Mouse (Mus musculus) limb, embryonic 12.5 days (tissue): ENCODE results near the gene Rnf220. TPM values are rescaled to one million over a fixed set of nuclear protein-coding genes. Genes with fewer than 3 reads are reported as not detected.

Experiments used
- ATAC-seq: fragments of 200-750 bp; cut with Nextera tagmentation; 2 replicates; pipeline ENCODE4 v1.8.0; 2017; ENCODE audit warnings: low read depth, moderate TSS enrichment; ENCODE audit not compliant: insufficient number of reproducible peaks, insufficient read depth, low FRiP score, low TSS enrichment
- H3K27ac ChIP-seq: fragments of 300-500 bp; sonication (generic); 2 replicates; pipeline ENCODE4 v1.5.1; 2016; ENCODE audit warnings: mild to moderate bottlenecking, moderate library complexity
- H3K27me3 ChIP-seq: fragments of 300-500 bp; sonication (generic); 2 replicates; pipeline ENCODE4 v1.6.1; 2016; ENCODE audit warnings: mild to moderate bottlenecking, moderate library complexity
- H3K36me3 ChIP-seq: fragments of 300-500 bp; sonication (generic); 2 replicates; pipeline ENCODE4 v1.6.1; 2016; ENCODE audit warnings: mild to moderate bottlenecking, moderate library complexity
- H3K4me1 ChIP-seq: fragments of 300-500 bp; sonication (generic); replicated peaks from 2 replicates; pipeline ENCODE4 v1.6.1; 2016
- H3K4me2 ChIP-seq: fragments of 300-500 bp; sonication (generic); 2 replicates; pipeline ENCODE4 v1.6.1; 2016; ENCODE audit warnings: mild to moderate bottlenecking, moderate library complexity
- H3K4me3 ChIP-seq: fragments of 300-500 bp; sonication (generic); replicated peaks from 2 replicates; pipeline ENCODE4 v1.5.1; 2016; ENCODE audit warnings: mild to moderate bottlenecking
- H3K9ac ChIP-seq: fragments of 300-500 bp; sonication (generic); replicated peaks from 2 replicates; pipeline ENCODE4 v1.6.1; 2016; ENCODE audit warnings: mild to moderate bottlenecking, moderate library complexity
- H3K9me3 ChIP-seq: fragments of 300-500 bp; sonication (generic); 2 replicates; pipeline ENCODE4 v1.6.1; 2016; ENCODE audit warnings: mild to moderate bottlenecking, moderate library complexity
- WGBS: fragments of 180-500 bp; shearing (Covaris S2); methylation state at CpG from one replicate; pipeline ENCODE4 v1.1.7; 2016; 5-methylcytosine and 5-hydroxymethylcytosine counted together
- polyA plus RNA-seq: library from polyadenylated mRNA; unstranded; fragments of >200 nt; fragmentation: Nextera tagmentation; extraction: Ambion mirVana; gene quantifications from 2 replicates; pipeline ENCODE4 v1.2.1, GENCODE M21; 2016

The Rnf220 gene
- polyA plus RNA-seq, 1 experiment from 2014 or later, result 119 TPM

- H3K9me3 ChIP-seq, result 0 out of 2 replicates have a peak, but pooled peaks cover 7% of the 10 kb centered on the region
- 3% methylated on average over 26 of the region's 26 CpGs for WGBS
- H3K27me3 ChIP-seq, result peaks cover 61% of the 10 kb centered on the region
- no peak overlapping the region for H3K9ac ChIP-seq
- H3K4me1 ChIP-seq, result peaks cover 64% of the 10 kb centered on the region
- H3K4me2 ChIP-seq, result peak overlapping the region; percentile 39
- H3K4me3 ChIP-seq, result 0 out of 2 replicates have a peak overlapping the region, but pooled peaks have one; percentile 13
- no peaks in the 10 kb centered on the region for H3K36me3 ChIP-seq
- H3K27ac ChIP-seq, result no peak overlapping the region
- no peak for ATAC-seq
Observed at GRCm38 (mm10) chr4:117312416-117313084, 184.3 kb downstream of the Rnf220 start.

- H3K9ac ChIP-seq, result no peak overlapping the region
- H3K27ac ChIP-seq, result no peak overlapping the region
- 8% methylated on average over 5 of the region's 5 CpGs for WGBS
- H3K4me2 ChIP-seq, result peak overlapping the region; percentile 39
- H3K36me3 ChIP-seq, result no peaks in the 10 kb centered on the region
- peaks cover 64% of the 10 kb centered on the region for H3K4me1 ChIP-seq
- H3K4me3 ChIP-seq, result no peak overlapping the region
- no peak for ATAC-seq
- peaks cover 67% of the 10 kb centered on the region for H3K27me3 ChIP-seq
- 0 out of 2 replicates have a peak, but pooled peaks cover 7% of the 10 kb centered on the region for H3K9me3 ChIP-seq
Observed at GRCm38 (mm10) chr4:117311891-117312290, 185.0 kb downstream of the Rnf220 start.

- H3K4me1 ChIP-seq, result peaks cover 46% of the 10 kb centered on the region
- no peak overlapping the region for H3K4me3 ChIP-seq
- no peak for ATAC-seq
- H3K27ac ChIP-seq, result no peak overlapping the region
- H3K27me3 ChIP-seq, result peaks cover 77% of the 10 kb centered on the region
- 84% methylated on average over 1 of the region's 1 CpGs for WGBS
- no peak overlapping the region for H3K4me2 ChIP-seq
- no peak overlapping the region for H3K9ac ChIP-seq
- no peaks in the 10 kb centered on the region for H3K36me3 ChIP-seq
- H3K9me3 ChIP-seq, result 0 out of 2 replicates have a peak, but pooled peaks cover 7% of the 10 kb centered on the region
Observed at GRCm38 (mm10) chr4:117309427-117309826, 187.4 kb downstream of the Rnf220 start.

GRCm38 (mm10) chr4:117307270-117307669, 189.6 kb downstream of the Rnf220 start:
- Histone ChIP-seq H3K4me3 (no peak overlapping the region), H3K36me3 (no peaks in the 10 kb centered on the region), H3K27ac (no peak overlapping the region), H3K9ac (0 out of 2 replicates have a peak overlapping the region, but pooled peaks have one; percentile 5), H3K9me3 (0 out of 2 replicates have a peak, but pooled peaks cover 7% of the 10 kb centered on the region), H3K4me1 (peaks cover 50% of the 10 kb centered on the region), H3K27me3 (peaks cover 80% of the 10 kb centered on the region), H3K4me2 (no peak overlapping the region)
- ATAC-seq, result no peak
- 34% methylated on average over 6 of the region's 6 CpGs for WGBS

GRCm38 (mm10) chr4:117305461-117305860, 191.4 kb downstream of the Rnf220 start:
- H3K27ac ChIP-seq, result no peak overlapping the region
- H3K27me3 ChIP-seq, result peaks cover 81% of the 10 kb centered on the region
- H3K4me3 ChIP-seq, result no peak overlapping the region
- no peak for ATAC-seq
- 0 out of 2 replicates have a peak, but pooled peaks cover 7% of the 10 kb centered on the region for H3K9me3 ChIP-seq
- H3K4me1 ChIP-seq, result peaks cover 38% of the 10 kb centered on the region
- H3K36me3 ChIP-seq, result no peaks in the 10 kb centered on the region
- no peak overlapping the region for H3K9ac ChIP-seq
- WGBS, result 45% methylated on average over 6 of the region's 7 CpGs
- no peak overlapping the region for H3K4me2 ChIP-seq

- H3K4me3 ChIP-seq, result peak overlapping the region; percentile 44
- peak overlapping the region; percentile 60 for H3K9ac ChIP-seq
- H3K36me3 ChIP-seq, result no peaks in the 10 kb centered on the region
- H3K27ac ChIP-seq, result no peak overlapping the region
- WGBS, result 1% methylated on average over 54 of the region's 54 CpGs
- peaks cover 84% of the 10 kb centered on the region for H3K27me3 ChIP-seq
- 0 out of 2 replicates have a peak, but pooled peaks cover 2% of the 10 kb centered on the region for H3K9me3 ChIP-seq
- no peak for ATAC-seq
- peaks cover 38% of the 10 kb centered on the region for H3K4me1 ChIP-seq
- H3K4me2 ChIP-seq, result peak overlapping the region; percentile 94
Observed at GRCm38 (mm10) chr4:117304239-117305025, 192.4 kb downstream of the Rnf220 start.

- Histone ChIP-seq H3K9ac (peak overlapping the region; percentile 60), H3K4me3 (peak overlapping the region; percentile 44), H3K27me3 (peaks cover 89% of the 10 kb centered on the region), H3K9me3 (no peaks in the 10 kb centered on the region), H3K4me2 (peak overlapping the region; percentile 94), H3K27ac (no peak overlapping the region), H3K36me3 (no peaks in the 10 kb centered on the region), H3K4me1 (peaks cover 38% of the 10 kb centered on the region)
- WGBS, result 10% methylated on average over 30 of the region's 30 CpGs
- no peak for ATAC-seq
Observed at GRCm38 (mm10) chr4:117303581-117304238, 193.1 kb downstream of the Rnf220 start.

GRCm38 (mm10) chr4:117302027-117302806, 194.6 kb downstream of the Rnf220 start:
- WGBS, result 17% methylated on average over 14 of the region's 14 CpGs
- no peak for ATAC-seq

GRCm38 (mm10) chr4:117299921-117300320, 196.9 kb downstream of the Rnf220 start:
- Histone ChIP-seq H3K9me3 (no peaks in the 10 kb centered on the region), H3K4me2 (no peak overlapping the region), H3K27ac (no peak overlapping the region), H3K4me1 (peaks cover 29% of the 10 kb centered on the region), H3K27me3 (peaks cover 68% of the 10 kb centered on the region), H3K9ac (no peak overlapping the region), H3K36me3 (peaks cover 5% of the 10 kb centered on the region; the same call in 1 of the 2 replicates), H3K4me3 (no peak overlapping the region)
- ATAC-seq, result no peak
- 73% methylated on average over 10 of the region's 10 CpGs for WGBS

More at GRCm38 (mm10) chr4:117302027-117302806, 194.6 kb downstream of the Rnf220 start:
- H3K4me2 ChIP-seq, result no peak overlapping the region
- H3K36me3 ChIP-seq, result no peaks in the 10 kb centered on the region
- H3K27ac ChIP-seq, result no peak overlapping the region
- H3K9me3 ChIP-seq, result no peaks in the 10 kb centered on the region
- peaks cover 86% of the 10 kb centered on the region for H3K27me3 ChIP-seq
- no peak overlapping the region for H3K9ac ChIP-seq
- peaks cover 34% of the 10 kb centered on the region for H3K4me1 ChIP-seq
- no peak overlapping the region for H3K4me3 ChIP-seq

- Histone ChIP-seq H3K9me3 (no peaks in the 10 kb centered on the region), H3K4me1 (peaks cover 11% of the 10 kb centered on the region), H3K27ac (no peak overlapping the region), H3K9ac (no peak overlapping the region), H3K27me3 (peaks cover 47% of the 10 kb centered on the region), H3K36me3 (peaks cover 5% of the 10 kb centered on the region; the same call in 1 of the 2 replicates), H3K4me2 (no peak overlapping the region), H3K4me3 (no peak overlapping the region)
- 65% methylated on average over 9 of the region's 9 CpGs for WGBS
- no peak for ATAC-seq
Observed at GRCm38 (mm10) chr4:117297819-117298218, 199.0 kb downstream of the Rnf220 start.
